Mouse (Mus musculus): Measurements from ENCODE around the gene Marveld2. TPM values are rescaled to one million over a fixed set of nuclear protein-coding genes. Genes with fewer than 3 reads are reported as not detected.

Gene Marveld2
- polyA plus RNA-seq, 1 experiment from 2014 or later: 1.5 TPM

DNA sequence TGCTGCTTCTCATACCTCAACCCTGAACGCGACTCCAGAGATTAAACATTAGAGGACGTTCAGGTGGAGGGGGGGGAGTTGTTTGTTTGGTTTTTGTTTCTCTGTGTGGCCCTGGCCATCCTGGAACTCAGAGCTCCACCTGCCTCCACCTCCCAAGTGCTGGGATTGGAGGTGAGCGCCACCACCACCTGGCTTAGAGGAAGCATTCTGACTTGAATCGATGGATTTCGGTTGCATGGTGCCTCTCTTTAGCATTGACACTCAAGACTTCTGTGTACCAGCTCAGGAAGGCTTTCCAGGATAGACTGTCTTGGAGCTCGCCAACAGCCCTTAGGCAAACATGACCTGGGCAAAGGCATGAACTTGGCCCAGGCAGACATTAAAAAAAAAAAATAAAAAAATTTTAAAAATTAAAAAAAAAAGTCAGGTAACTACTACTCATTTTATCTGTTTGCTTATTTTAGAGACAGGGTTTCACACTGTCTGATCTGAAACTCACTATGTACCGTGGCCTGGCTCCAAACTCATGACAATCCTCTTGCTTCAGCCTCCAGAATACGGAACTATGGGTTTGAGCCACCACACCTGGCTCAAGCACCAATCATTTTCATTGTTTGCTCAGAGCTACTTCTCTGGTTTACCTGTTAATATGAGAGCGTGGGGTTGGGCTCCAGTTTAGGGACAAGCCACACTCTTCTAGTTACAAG lies 13.6 kb downstream of the Marveld2 start:
- no peak overlapping the region for H3K4me3 ChIP-seq (replicated peaks; ENCODE audit: low read length)
- no peak for ATAC-seq
- H3K27me3 ChIP-seq (replicated peaks; ENCODE audit: control insufficient read depth, insufficient read depth, low read length): no peaks in the 10 kb centered on the region
- H3K36me3 ChIP-seq (ENCODE audit: control insufficient read depth, insufficient read depth): no peaks in the 10 kb centered on the region
- no peaks in the 10 kb centered on the region for H3K4me1 ChIP-seq (replicated peaks; ENCODE audit: control insufficient read depth, insufficient read depth, low read length)
- H3K9ac ChIP-seq (replicated peaks; ENCODE audit: low read depth, low read length): no peak overlapping the region
- no peaks in the 10 kb centered on the region for H3K9me3 ChIP-seq (ENCODE audit: control insufficient read depth, low read length)
- H3K27ac ChIP-seq (ENCODE audit: low read length): no peak overlapping the region
- H3K4me2 ChIP-seq (ENCODE audit: low read length): no peak overlapping the region
- WGBS: 87% methylated on average over 10 of the region's 10 CpGs

DNA sequence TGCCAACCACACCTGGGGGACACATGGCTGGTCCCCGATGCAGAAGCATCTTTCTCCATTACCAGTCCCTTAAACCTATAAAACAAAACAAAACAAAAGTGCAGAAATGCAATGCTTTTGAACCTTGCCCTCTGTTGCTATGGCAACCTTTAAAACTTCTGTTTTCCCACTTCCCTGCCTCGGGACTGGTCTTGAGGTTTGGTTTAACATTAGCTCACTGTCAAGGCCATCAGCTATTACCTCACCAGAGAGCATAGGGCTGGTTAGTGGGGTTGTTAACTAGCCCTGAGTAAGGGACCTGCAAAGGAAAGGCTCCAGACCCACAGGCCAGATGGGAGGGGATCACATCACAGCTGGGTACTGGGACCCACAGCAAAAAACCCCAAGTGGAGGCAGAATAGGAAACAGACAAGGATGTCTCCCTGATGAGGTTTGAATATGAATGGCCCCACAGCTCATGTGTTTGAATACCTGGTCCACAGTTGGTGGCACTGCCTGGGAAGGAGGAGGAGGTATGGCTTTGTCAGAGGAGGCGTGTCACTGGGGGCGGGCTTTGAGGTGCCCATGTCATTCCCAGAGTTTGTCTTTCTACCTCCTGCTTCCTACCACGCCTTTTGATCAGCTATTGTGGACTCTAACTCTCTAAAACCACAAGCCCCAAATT lies 14.4 kb downstream of the Marveld2 start:
- H3K27me3 ChIP-seq (replicated peaks; ENCODE audit: control insufficient read depth, insufficient read depth, low read length): no peaks in the 10 kb centered on the region
- no peaks in the 10 kb centered on the region for H3K4me1 ChIP-seq (replicated peaks; ENCODE audit: control insufficient read depth, insufficient read depth, low read length)
- no peak overlapping the region for H3K4me3 ChIP-seq (replicated peaks; ENCODE audit: low read length)
- no peak overlapping the region for H3K4me2 ChIP-seq (ENCODE audit: low read length)
- no peak overlapping the region for H3K9ac ChIP-seq (replicated peaks; ENCODE audit: low read depth, low read length)
- H3K36me3 ChIP-seq (ENCODE audit: control insufficient read depth, insufficient read depth): no peaks in the 10 kb centered on the region
- no peak overlapping the region for H3K27ac ChIP-seq (ENCODE audit: low read length)
- ATAC-seq: no peak
- no peaks in the 10 kb centered on the region for H3K9me3 ChIP-seq (ENCODE audit: control insufficient read depth, low read length)
- WGBS: 59% methylated on average over 5 of the region's 5 CpGs

DNA sequence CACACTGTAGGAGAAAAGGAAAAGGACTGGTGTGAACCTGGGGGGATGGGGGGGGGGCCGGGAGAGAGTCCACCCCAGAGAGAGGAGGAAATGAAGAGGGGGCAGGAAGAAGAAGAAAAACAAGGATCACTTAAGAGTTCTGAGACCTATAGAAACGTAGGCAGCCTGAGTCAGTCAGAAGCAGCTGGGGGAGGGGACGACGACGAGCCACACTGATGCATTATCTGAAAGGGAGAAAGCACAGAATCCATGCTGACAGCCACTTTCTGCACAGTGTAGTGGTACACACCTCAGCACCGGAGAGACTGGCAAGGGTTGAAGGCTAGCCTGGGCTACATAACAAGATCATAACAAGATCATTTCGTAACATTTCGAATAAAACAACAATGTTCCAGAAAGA lies 15.7 kb downstream of the Marveld2 start:
- Histone ChIP-seq H3K9me3 (ENCODE audit: control insufficient read depth, low read length) (no peaks in the 10 kb centered on the region), H3K36me3 (ENCODE audit: control insufficient read depth, insufficient read depth) (no peaks in the 10 kb centered on the region), H3K27ac (ENCODE audit: low read length) (no peak overlapping the region), H3K27me3 (replicated peaks; ENCODE audit: control insufficient read depth, insufficient read depth, low read length) (no peaks in the 10 kb centered on the region), H3K4me1 (replicated peaks; ENCODE audit: control insufficient read depth, insufficient read depth, low read length) (no peaks in the 10 kb centered on the region), H3K4me2 (ENCODE audit: low read length) (no peak overlapping the region), H3K9ac (replicated peaks; ENCODE audit: low read depth, low read length) (no peak overlapping the region), H3K4me3 (replicated peaks; ENCODE audit: low read length) (no peak overlapping the region)
- 77% methylated on average over 7 of the region's 8 CpGs for WGBS
- ATAC-seq: no peak

DNA sequence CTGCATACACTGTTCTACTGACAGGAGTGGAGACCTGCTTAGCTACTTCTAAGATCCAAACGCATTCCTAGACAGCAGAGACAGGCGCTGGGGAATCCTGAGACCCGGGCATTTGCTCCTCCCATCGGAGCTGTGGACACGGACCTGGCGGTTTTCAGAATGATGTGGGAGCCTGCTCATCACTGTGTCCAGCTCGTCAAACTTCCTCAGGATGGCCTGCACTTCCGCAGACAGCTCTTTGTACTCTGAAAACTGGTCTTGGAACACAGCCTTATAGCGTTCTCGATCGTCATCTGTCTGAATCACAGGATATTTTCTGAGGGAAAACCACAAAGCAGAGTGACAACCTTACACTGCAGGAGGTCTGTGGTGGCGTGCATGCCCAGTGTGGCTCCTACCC lies 16.5 kb downstream of the Marveld2 start:
- 86% methylated on average over 12 of the region's 12 CpGs for WGBS
- no peaks in the 10 kb centered on the region for H3K36me3 ChIP-seq (ENCODE audit: control insufficient read depth, insufficient read depth)
- no peak for ATAC-seq
- H3K9ac ChIP-seq (replicated peaks; ENCODE audit: low read depth, low read length): no peak overlapping the region
- no peaks in the 10 kb centered on the region for H3K27me3 ChIP-seq (replicated peaks; ENCODE audit: control insufficient read depth, insufficient read depth, low read length)
- no peaks in the 10 kb centered on the region for H3K4me1 ChIP-seq (replicated peaks; ENCODE audit: control insufficient read depth, insufficient read depth, low read length)
- no peak overlapping the region for H3K27ac ChIP-seq (ENCODE audit: low read length)
- no peak overlapping the region for H3K4me3 ChIP-seq (replicated peaks; ENCODE audit: low read length)
- H3K4me2 ChIP-seq (ENCODE audit: low read length): no peak overlapping the region
- no peaks in the 10 kb centered on the region for H3K9me3 ChIP-seq (ENCODE audit: control insufficient read depth, low read length)

DNA sequence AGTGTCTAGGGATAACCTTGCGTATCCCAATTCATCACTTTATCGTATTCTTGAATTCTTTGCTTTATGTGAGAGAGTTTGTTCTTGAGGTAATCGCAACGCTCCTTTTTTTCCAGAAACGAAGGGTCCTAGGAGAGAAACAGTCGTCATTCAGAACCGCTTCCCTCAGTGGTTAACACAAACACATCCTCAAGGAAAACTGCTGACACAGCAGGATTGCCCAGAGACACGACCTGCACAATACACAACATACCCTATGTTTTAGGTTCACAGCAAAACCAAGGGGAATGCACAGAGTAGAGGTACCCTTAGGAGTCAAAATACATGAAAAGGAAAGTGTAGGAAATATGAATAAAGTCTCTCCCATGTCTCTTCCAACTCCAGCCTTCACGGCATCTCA lies 19.5 kb downstream of the Marveld2 start:
- Histone ChIP-seq H3K27me3 (replicated peaks; ENCODE audit: control insufficient read depth, insufficient read depth, low read length) (no peaks in the 10 kb centered on the region), H3K36me3 (ENCODE audit: control insufficient read depth, insufficient read depth) (no peaks in the 10 kb centered on the region), H3K27ac (ENCODE audit: low read length) (no peak overlapping the region), H3K4me3 (replicated peaks; ENCODE audit: low read length) (no peak overlapping the region), H3K9ac (replicated peaks; ENCODE audit: low read depth, low read length) (no peak overlapping the region), H3K9me3 (ENCODE audit: control insufficient read depth, low read length) (no peaks in the 10 kb centered on the region), H3K4me2 (ENCODE audit: low read length) (no peak overlapping the region), H3K4me1 (replicated peaks; ENCODE audit: control insufficient read depth, insufficient read depth, low read length) (no peaks in the 10 kb centered on the region)
- WGBS: 85% methylated on average over 9 of the region's 9 CpGs
- ATAC-seq: no peak

DNA sequence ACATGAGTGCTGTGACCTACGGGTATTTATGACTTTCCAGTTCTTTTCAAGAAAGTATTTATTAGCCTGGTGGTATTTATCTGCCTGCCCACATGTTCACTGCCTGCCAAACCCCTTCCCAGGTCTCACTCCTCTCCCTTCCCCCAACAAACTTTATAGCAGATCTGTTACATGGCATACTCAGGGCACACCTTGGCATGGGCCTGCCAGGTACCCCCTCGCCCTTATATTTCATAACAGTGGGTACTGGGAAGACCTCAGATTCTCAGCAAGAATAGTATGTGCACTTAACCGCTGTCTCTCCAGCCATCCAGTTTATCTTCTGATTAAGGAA lies 21.3 kb downstream of the Marveld2 start:
- 88% methylated on average over 3 of the region's 3 CpGs for WGBS
- no peak overlapping the region for H3K4me2 ChIP-seq (ENCODE audit: low read length)
- H3K4me3 ChIP-seq (replicated peaks; ENCODE audit: low read length): no peak overlapping the region
- no peaks in the 10 kb centered on the region for H3K4me1 ChIP-seq (replicated peaks; ENCODE audit: control insufficient read depth, insufficient read depth, low read length)
- H3K27me3 ChIP-seq (replicated peaks; ENCODE audit: control insufficient read depth, insufficient read depth, low read length): no peaks in the 10 kb centered on the region
- H3K27ac ChIP-seq (ENCODE audit: low read length): no peak overlapping the region
- no peaks in the 10 kb centered on the region for H3K9me3 ChIP-seq (ENCODE audit: control insufficient read depth, low read length)
- no peak overlapping the region for H3K9ac ChIP-seq (replicated peaks; ENCODE audit: low read depth, low read length)
- no peak for ATAC-seq
- H3K36me3 ChIP-seq (ENCODE audit: control insufficient read depth, insufficient read depth): no peaks in the 10 kb centered on the region

DNA sequence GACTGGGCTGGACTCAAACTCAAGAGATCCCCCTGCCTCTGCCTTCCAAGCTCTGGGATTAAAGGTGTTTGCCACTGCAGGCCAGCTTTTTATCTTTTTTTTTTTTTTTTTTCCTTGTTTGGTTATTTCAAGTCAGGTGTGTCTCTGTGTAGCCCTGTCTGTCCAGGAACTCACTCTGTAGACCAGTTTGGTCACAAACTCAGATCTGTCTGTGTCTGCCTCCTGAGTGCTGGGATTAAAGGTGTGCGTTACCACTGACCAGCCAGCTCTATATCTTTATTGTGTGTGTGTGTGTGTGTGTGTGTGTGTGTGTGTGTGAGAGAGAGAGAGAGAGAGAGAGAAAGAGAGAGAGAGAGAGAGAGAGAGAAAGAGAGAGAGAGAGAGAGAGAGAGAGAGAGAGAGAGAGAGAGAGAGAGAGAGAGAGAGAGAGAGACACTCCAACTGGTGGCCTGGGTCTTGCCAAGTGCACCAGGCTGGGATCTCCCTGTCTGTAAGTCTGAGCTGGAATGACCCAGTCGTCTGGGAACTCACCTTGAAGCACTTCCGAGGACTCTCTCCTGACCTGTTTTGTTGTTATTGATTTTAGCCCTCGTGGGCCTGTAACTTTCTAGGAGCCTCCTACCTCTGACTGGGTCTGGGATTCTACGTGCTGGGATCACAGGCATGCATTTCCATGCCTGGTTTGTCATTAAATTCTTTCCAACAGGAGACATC lies 21.8 kb downstream of the Marveld2 start:
- Histone ChIP-seq H3K27ac (ENCODE audit: low read length) (no peak overlapping the region), H3K9ac (replicated peaks; ENCODE audit: low read depth, low read length) (no peak overlapping the region)

DNA sequence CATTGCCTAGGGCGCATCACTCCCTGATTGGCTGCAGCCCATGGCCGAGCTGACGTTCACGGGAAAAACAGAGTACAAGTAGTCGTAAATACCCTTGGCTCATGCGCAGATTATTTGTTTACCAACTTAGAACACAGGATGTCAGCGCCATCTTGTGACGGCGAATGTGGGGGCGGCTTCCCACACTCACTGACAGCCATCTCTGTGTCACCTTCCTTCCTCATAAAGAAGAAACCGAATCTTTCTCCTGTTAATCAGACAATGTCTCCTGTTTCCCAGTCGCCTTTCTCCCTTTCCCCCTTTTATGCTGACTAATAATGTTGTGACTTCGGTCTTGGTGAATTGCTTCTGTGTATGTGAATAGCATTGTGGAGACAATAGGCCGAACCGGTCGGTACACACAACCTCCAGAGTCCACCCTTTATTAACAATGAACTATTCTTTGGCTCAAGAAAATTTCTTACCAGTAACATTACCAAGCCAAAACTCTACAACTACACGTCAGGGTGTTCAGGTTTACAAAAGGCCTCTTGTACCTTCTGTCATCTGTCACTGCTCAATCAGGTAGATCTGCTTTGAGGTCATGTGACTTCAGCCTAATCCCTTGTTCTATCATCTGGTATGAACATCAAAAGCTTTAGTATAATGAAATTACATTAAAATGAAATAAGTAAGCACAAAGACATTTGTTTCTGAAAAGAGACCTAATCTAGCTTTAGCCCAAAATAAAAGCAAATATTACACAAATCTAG lies 22.6 kb downstream of the Marveld2 start:
- Histone ChIP-seq H3K27me3 (replicated peaks; ENCODE audit: control insufficient read depth, insufficient read depth, low read length) (no peaks in the 10 kb centered on the region), H3K36me3 (ENCODE audit: control insufficient read depth, insufficient read depth) (no peaks in the 10 kb centered on the region), H3K4me2 (ENCODE audit: low read length) (peak overlapping the region; percentile 29), H3K9me3 (ENCODE audit: control insufficient read depth, low read length) (no peaks in the 10 kb centered on the region), H3K4me3 (replicated peaks; ENCODE audit: low read length) (0 out of 2 replicates have a peak overlapping the region, but pooled peaks have one; percentile 11), H3K9ac (replicated peaks; ENCODE audit: low read depth, low read length) (no peak overlapping the region), H3K4me1 (replicated peaks; ENCODE audit: control insufficient read depth, insufficient read depth, low read length) (no peaks in the 10 kb centered on the region), H3K27ac (ENCODE audit: low read length) (peak overlapping the region; percentile 76)
- WGBS: 61% methylated on average over 11 of the region's 17 CpGs
- ATAC-seq: peak; percentile 85

More for the DNA sequence above, 21.8 kb downstream of the Marveld2 start:
- Histone ChIP-seq H3K4me3 (replicated peaks; ENCODE audit: low read length) (no peak overlapping the region), H3K4me1 (replicated peaks; ENCODE audit: control insufficient read depth, insufficient read depth, low read length) (no peaks in the 10 kb centered on the region), H3K36me3 (ENCODE audit: control insufficient read depth, insufficient read depth) (no peaks in the 10 kb centered on the region), H3K27me3 (replicated peaks; ENCODE audit: control insufficient read depth, insufficient read depth, low read length) (no peaks in the 10 kb centered on the region), H3K9me3 (ENCODE audit: control insufficient read depth, low read length) (no peaks in the 10 kb centered on the region), H3K4me2 (ENCODE audit: low read length) (no peak overlapping the region)
- WGBS: 75% methylated on average over 5 of the region's 5 CpGs
- ATAC-seq: no peak

DNA sequence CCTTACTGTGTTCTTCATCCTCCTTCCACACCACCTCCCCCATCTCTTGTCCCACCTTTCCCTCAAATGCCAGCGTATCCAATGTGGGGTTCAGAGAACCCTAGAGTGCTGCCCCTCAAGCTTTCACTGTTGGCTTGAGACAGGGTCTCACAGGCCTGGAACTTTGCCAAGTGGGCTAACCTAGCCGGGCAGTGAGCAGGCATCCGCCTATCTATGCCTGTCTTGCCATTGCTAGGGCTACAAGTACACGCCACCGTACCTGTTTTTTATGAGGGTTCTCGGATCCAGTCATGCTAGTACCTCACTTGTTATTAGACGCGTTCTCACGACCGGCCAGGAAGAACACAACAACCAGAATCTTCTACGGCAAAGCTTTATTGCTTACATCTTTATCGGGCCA lies 28.1 kb downstream of the Marveld2 start:
- 0 out of 2 replicates have a peak overlapping the region, but pooled peaks have one; percentile 20 for H3K4me2 ChIP-seq (ENCODE audit: low read length)
- no peak overlapping the region for H3K9ac ChIP-seq (replicated peaks; ENCODE audit: low read depth, low read length)
- WGBS: 86% methylated on average over 11 of the region's 12 CpGs
- H3K4me1 ChIP-seq (replicated peaks; ENCODE audit: control insufficient read depth, insufficient read depth, low read length): no peaks in the 10 kb centered on the region
- no peaks in the 10 kb centered on the region for H3K9me3 ChIP-seq (ENCODE audit: control insufficient read depth, low read length)
- no peak overlapping the region for H3K27ac ChIP-seq (ENCODE audit: low read length)
- no peaks in the 10 kb centered on the region for H3K36me3 ChIP-seq (ENCODE audit: control insufficient read depth, insufficient read depth)
- no peak overlapping the region for H3K4me3 ChIP-seq (replicated peaks; ENCODE audit: low read length)
- no peak for ATAC-seq
- no peaks in the 10 kb centered on the region for H3K27me3 ChIP-seq (replicated peaks; ENCODE audit: control insufficient read depth, insufficient read depth, low read length)

Data from forebrain, embryonic 16.5 days (tissue).